Mouse (Mus musculus): Measurements from ENCODE around the gene Nkain2. TPM values are rescaled to one million over a fixed set of nuclear protein-coding genes. Genes with fewer than 3 reads are reported as not detected.
A peak's percentile ranks its signal among the peaks of the same experiment; 100 is the strongest.
"Not testable (repeated sequence)": the region's sequence is repeated elsewhere in the genome, so short reads cannot be mapped to it uniquely, and the experiment has no call there.

Gene Nkain2
- total RNA-seq (2021): 10 to 100 TPM; 45.3 to 47.1 TPM

DNA sequence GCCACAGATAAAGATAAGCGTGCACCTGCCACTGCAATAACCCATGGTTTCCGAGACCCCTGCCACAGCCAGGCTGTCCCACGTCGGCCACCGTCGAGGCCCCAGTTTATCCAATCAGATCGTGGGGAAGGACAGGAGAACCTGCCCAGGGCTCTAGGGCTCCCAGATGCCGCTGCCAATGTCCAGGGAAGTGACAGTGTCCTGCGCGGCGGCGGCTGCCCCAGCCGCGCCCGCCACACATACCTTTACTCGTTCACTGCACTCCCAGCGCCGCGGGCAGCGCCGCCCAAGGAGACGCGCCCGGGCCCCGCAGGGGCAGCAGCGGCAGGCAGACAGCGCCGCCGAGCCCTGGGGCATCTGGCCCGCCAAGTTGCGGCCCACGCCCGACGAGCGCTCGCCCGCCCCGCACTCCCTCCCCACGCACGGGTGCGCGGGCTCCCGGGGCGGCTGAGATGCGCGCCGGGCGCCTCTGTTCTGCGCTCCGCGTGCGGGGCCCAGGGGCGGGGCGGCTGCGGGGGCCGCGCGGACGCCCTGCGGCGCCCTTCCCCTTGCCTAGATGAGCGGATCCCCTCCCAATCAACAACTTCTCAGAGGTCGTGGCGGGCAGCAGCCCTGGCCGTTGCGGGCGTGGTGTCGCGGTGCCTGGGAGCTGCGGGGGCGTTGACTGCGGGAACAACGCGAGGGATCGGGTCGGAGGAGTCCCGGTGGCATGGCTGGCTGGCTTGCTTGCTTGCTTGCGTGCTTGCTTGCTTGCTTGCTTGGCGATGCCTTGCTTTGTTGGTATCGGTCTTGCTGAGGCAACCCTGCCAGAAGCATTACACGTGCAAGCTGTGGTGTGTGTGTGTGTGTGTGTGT, at the start of gene Nkain2:
Nkain2 (minus strand) TSS at position 811 of the 855 bp plus-strand sequence.
- peak; percentile 53 to 67 for DNase-seq (ENCODE audit: extremely low spot score in 1 of 2, low spot score in 2 of 2)
- intact Hi-C loops (cut with DNase I): loop anchor here (5.0 to 10.0 kb wide), 2 partner anchors 185 to 1148 kb away; no protein-coding TSS in a partner anchor

DNA sequence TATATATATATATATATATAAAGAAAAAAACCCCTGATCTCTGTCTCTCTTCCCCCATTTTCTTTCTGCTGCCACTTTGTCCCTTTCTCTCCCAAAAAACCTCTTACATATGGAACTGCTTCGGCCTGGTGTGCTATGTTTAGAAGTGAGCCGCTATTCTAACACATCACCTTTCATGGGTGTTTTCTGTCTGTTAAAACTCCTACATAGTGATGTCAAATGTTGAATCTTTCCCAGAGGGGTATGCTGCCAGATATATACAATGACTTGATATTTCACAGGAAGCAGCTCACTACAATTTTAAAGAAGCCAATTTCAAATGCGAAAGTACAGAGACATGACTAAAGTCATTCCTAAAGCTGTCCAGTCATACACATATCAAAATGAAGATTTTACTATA, 49.6 kb upstream of the Nkain2 start:
- DNase-seq (ENCODE audit: extremely low spot score in 1 of 2, low spot score in 2 of 2): no peak
- intact Hi-C loops (cut with DNase I): no loop called here

DNA sequence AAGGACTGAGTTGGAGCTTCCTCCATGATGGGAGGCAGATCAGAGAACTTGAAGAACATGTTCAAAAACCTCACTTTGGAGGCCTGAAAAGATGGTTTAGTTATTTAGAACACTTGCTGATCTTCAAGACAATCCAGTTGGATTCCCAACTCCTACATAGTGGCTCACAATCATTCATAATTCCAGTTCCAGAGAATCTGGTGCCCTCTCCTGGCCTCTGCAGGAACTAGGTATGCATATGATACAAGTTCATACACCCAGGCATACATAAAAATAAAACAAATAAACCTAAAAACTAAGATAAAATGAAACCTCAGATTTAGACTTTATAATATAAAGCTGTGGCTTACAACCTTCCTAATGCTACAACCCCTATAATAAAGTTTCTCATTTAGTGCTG, 4.8 kb upstream of the Nkain2 start:
- peak in 1 of 2 experiments; percentile 18 for DNase-seq (ENCODE audit: extremely low spot score in 1 of 2, low spot score in 2 of 2)
- intact Hi-C loops (cut with DNase I): no loop called here

DNA sequence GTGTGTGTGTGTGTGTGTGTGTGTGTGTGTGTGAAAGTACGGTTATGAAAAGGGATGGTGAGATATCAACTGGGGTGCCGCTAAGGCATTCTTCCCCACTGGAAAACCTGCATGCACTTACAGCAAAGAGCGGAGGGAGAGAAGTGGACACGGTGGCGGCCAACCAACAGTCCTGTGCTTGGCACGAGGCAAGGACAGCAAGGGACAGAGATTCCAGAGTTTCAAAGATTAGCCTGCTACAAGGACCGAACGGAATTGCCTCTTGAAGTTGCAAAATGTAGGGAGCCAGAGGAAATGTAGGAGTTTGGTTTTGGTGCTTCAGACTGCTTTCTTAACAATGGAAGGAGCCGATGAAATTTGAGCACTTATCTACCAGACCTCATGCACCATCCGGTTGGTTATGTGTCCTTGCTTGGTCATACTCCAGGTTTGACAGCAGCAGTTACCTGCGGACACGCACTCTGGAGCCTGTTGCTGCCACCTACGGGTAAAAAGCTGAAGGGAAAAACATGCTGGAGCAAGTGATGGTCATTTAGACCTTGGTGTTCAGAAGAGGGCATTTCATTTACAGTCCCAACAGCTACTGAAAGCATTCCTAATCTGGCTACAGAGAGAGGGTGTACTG, 357 bp upstream of the Nkain2 start:
- intact Hi-C loops (cut with DNase I): loop anchor here (5.0 kb wide), 1 partner anchor 1148 kb away; no protein-coding TSS in a partner anchor
- peak; percentile 39 to 51 for DNase-seq (ENCODE audit: extremely low spot score in 1 of 2, low spot score in 2 of 2)

DNA sequence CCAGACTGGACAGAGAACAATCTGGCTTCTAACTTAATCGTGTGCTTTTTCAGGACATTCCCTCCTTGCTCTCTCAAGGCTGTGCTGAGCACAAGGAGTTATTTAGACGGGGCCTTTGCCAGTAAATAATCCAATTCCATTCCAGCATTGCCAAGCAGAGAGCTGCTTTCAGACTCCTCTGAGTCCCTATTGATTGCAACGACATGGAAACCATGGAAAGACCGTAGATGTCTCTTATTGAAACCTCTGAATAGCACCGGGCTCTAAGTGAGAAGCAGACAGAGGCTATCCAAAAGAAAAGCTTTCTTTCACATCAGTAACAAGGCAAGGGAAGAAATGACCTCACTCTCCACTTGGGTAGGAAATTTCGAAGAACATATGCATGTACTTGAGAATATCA, 8.3 kb downstream of the Nkain2 start:
- DNase-seq (ENCODE audit: extremely low spot score in 1 of 2, low spot score in 2 of 2): peak in 1 of 2 experiments; percentile 54
- intact Hi-C loops (cut with DNase I): loop anchor here (10.0 kb wide), 1 partner anchor 177 kb away; no protein-coding TSS in a partner anchor

DNA sequence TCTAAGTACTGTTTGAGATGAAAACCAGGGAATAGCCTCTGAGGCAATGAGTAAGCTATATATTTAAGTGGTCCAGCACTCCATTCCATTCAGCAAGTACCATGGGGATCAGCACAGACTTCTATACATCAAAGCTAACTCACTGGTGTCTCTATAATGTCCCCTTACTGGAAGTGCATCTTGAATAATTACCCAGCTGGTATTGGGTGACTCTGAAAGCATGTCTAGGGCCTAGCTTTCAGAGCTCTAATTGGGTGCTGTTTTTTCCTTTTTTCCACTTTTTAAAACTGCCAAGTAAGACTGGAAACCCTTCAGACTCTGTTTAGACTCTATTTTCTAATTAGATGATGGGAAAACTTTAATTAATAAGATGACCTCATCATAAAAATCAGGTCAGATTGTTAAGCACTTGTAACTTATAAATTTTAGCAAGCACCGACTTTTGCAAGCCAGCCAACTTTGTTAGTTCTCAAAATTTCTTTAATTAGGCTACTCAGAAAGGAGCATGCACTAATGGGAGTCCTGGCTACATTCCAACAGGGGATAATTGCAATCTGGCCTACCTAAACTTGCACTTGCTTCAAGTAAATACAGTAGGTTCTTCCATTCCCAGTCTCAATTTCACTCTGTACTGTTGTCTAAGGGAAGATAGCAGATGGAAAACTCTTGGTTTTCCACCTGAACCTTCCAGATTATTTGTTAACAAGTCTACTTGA, 19.4 kb downstream of the Nkain2 start:
- intact Hi-C loops (cut with DNase I): no loop called here
- DNase-seq (ENCODE audit: extremely low spot score in 1 of 2, low spot score in 2 of 2): peak in 1 of 2 experiments; percentile 43

DNA sequence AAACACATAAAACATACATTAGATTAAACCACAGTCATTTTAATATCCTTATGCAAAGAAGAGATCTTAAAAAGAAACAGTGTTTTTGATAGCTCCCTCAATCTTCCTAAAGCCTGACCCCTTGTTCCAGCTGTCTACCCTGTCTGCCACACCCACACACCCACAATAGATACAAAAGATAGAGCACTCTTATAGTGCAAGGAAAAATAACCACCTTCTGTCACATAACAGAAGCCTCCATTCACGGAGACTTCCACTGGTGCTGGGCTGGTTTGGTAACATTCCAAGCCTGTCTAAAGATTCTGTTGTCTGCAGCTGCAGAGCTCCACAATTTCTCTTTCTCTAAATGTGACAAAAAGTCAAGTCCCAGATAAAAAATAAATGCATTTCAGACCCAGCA, 20.7 kb downstream of the Nkain2 start:
- intact Hi-C loops (cut with DNase I): no loop called here
- peak in 1 of 2 experiments; percentile 12 for DNase-seq (ENCODE audit: extremely low spot score in 1 of 2, low spot score in 2 of 2)

DNA sequence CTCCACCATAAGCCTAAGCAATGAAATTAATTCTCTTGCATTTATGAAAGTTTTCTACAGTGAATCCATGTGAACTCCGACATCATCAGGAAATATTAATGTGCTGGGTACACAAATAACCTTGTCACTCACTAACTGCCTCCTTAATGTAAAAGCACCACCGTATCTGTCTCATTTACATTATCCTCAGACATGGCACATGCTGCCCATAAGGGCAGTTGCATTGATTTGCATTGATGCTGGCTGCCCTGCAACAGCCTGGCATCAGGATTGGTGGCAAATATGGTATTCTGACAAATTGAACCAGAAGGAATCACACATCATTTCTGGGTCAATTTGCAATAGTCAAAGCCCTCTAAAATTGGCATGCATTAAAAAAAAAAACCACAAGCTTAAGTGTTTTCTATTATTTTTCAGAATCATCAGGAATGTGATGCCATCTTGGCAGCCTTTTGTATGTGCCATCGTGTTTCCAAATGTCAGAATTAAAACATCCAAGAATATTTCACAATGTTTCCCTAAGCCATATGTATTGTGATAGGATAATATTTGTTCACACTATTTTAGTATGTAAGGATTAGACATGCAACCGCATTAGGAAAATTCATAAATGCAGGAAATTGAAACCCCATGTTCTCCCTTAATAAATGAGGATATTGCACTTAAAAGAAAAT, 74.9 kb downstream of the Nkain2 start:
- no peak for DNase-seq (ENCODE audit: extremely low spot score in 1 of 2, low spot score in 2 of 2)
- intact Hi-C loops (cut with DNase I): no loop called here

DNA sequence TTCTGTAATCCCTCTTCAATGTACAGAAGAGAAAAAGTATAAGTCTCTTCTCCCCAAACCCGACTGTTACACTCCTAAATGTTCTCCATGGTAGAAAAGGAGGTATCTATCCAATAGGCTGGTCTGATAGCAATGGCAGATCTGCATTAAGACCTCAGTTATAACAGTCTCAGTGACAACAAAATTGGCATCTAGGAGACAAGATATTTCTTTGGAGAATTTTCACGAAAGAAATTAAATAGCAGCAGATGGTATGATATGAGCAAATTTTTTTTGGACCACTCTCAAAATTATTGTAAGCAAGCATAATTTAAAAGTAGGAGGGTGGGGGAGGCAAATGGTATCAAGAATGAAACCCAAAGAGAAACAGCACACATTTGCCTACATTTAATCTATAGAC, 94.0 kb downstream of the Nkain2 start:
- no peak for DNase-seq (ENCODE audit: extremely low spot score in 1 of 2, low spot score in 2 of 2)
- intact Hi-C loops (cut with DNase I): no loop called here

DNA sequence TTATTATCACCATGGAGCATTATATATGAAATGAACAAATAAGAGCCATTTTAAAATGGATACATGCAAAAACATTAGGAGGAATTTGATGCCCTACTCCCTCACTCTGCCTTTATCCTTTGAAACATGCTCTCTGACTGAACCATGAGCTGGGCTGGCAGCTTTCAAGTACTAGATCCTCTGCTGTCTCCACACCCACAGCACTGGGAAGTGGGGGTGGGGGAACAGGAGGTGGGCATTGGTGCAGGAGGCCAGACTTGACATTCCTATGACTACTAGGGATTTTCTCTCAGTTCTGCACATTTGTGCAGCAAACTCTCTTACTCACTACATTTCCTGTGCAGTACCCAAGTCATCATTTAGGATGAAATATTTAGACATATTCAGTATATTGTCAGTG, 99.7 kb downstream of the Nkain2 start:
- intact Hi-C loops (cut with DNase I): no loop called here
- DNase-seq (ENCODE audit: extremely low spot score in 1 of 2, low spot score in 2 of 2): peak in 1 of 2 experiments; percentile 18

DNA sequence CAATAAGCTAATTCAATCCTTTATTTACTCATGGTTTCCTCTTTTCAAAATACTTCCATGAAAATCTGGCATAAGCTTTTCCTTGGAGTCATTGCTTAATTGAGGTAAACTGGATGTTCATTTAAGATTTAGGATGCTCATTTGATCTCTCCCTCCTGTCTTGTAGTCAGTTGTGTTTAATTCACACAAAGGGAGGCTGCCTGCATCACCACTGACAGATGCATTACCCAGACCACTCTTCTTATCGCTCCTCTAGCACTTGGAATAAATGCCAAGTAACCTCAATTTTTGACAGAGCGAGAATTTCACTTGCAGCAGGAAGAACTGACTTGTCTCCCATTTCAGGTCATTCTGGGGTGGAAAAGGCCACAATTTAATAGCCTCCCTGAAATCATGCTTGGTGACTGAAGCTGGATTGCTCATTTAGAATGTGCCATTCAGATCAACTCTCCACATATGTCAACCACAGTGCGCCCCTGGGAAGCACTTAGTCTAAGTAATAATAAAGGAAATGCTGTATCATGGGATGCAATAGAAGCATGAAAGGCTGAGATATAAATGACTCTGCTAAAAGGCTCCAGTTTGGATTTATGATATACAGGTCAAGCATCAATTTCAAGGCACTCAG, 107.4 kb downstream of the Nkain2 start:
- intact Hi-C loops (cut with DNase I): no loop called here
- no peak for DNase-seq (ENCODE audit: extremely low spot score in 1 of 2, low spot score in 2 of 2)

DNA sequence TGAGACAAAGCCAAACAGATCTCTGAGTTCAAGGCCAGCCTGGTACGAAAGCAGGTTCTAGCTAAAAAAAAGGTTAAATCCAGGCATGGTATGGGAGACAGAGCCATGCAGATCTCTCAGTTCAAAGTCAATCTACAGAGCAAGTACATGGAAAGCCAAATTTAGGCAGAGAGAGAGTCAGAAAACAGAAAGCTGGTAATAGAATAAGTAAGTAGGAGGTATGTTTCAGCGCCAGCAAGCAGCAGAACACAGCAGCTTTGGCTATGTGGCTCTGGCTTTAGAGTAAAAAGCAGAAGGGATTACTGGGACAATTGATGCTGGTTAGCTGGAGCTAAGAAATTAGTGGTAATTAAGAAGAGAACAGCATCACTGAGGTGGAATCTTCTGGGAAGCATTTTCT, 151.3 kb downstream of the Nkain2 start:
- intact Hi-C loops (cut with DNase I): no loop called here
- DNase-seq (ENCODE audit: extremely low spot score in 1 of 2, low spot score in 2 of 2): no peak

DNA sequence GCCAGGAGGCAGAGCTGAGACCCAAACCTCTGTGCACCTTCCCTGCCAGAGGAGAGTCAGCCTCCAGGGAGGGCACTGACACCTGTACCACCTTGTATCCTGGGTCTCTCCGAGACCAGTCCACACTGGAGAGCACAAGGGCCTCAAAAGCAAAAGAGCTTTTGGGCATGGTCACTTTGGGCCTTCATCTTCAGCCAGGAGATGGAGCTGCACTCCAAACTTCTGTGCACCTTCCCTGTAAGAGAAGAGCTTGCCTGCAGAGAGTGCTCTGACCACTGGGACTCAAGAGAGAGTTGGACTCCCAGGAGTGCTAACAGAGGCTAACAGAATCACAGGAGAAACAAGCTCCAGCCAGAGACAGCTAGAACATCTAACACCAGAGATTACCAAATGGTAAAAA, 183.7 kb downstream of the Nkain2 start:
- not testable (repeated sequence) for DNase-seq (ENCODE audit: extremely low spot score in 1 of 2, low spot score in 2 of 2)
- intact Hi-C loops (cut with DNase I): loop anchor here (10.0 kb wide), 1 partner anchor 178 kb away; no protein-coding TSS in a partner anchor

DNA sequence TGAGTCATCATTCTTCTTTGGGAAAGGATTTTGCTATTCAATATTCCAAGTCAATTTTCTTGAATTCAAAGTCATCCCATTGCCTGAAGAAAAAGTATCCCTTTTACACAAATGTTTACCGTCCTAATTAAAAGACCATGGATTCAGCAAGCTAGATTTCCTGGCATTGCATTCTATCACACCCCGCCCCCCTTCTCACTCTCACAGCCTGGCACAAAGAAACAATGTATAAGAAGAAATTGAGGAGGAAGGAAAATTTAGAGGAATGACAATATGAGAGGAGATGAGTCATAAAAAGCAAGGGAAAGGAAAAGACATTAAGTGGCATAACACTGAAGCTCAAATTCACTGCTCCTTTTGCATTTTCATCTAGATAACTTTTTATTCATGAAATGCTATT, 193.6 kb downstream of the Nkain2 start:
- intact Hi-C loops (cut with DNase I): no loop called here
- DNase-seq (ENCODE audit: extremely low spot score in 1 of 2, low spot score in 2 of 2): no peak

DNA sequence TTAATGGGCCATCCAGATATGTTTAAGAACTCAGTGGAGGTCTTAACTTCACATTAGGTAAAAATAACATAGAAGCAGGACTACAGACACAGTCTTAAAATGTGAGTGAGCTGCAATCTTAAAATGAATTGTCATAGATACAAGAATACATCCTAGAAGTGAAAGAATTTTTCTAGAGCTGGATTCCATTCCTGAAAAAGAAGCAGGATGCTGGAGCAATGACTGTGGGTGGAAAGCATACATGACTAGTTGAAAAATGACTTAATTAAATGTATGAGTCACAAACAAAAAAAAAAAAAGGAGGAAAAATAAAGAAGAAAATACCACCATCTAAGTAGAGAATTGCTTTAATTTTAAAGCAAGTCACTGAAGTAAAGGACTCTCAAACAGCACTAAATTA, 205.7 kb downstream of the Nkain2 start:
- DNase-seq (ENCODE audit: extremely low spot score in 1 of 2, low spot score in 2 of 2): no peak
- intact Hi-C loops (cut with DNase I): no loop called here

DNA sequence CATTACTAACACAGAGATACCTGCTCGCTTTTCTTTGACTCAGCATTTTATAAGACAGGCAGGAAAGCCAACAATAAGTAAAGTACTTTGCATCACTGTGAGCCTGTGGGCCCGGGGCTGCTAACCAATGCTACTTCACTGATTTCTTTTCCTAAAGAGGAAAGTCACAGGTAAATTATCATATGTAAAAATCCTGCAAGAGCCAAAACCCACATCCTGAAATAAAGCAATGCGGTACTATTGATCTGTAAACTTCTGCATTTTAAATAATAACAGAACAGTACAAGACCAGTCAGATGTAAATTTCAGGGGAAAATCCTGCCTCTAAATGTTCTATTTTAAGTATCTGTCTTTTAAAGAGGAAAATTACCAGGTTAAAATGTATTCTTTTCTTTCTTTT, 250.0 kb downstream of the Nkain2 start:
- no peak for DNase-seq (ENCODE audit: extremely low spot score in 1 of 2, low spot score in 2 of 2)
- intact Hi-C loops (cut with DNase I): no loop called here

DNA sequence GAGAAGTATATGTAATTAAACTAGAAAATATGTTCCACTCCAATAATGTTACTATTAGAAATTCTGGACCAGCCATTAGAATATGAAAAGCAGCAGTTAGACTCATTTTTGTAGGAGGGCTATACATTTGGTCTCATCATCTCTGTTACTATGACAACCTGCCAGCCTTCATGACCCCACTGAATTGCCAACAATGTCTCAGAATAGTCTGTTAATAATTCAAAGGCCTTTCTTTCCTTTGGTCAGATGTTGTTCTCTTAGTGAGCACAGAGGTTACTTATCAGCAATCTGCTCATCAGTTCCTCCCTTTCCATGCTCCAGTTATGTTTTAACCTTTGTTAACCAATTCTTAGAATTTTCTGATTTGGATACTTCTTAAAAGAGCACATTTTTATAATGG, 251.1 kb downstream of the Nkain2 start:
- DNase-seq (ENCODE audit: extremely low spot score in 1 of 2, low spot score in 2 of 2): no peak
- intact Hi-C loops (cut with DNase I): no loop called here

DNA sequence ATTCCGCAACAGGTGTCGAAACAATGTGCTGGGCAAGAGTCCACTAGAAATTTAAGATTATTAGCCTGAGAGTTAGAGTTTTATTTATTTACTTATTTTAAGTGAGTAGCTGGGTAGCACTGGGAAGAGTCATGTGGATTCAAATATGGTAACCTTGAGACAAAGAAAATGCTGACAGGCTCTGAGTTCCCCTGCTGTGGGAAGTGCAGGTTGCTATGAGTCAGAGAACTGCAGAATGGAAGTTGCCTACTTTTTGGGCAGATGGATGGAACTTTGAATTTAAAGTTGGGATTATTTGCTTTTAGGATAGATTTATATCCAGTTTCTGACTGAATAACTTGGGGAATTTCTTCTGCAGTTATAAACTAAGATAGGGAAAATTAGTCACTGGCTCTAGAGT, 259.2 kb downstream of the Nkain2 start:
- no peak for DNase-seq (ENCODE audit: extremely low spot score in 1 of 2, low spot score in 2 of 2)
- intact Hi-C loops (cut with DNase I): no loop called here

DNA sequence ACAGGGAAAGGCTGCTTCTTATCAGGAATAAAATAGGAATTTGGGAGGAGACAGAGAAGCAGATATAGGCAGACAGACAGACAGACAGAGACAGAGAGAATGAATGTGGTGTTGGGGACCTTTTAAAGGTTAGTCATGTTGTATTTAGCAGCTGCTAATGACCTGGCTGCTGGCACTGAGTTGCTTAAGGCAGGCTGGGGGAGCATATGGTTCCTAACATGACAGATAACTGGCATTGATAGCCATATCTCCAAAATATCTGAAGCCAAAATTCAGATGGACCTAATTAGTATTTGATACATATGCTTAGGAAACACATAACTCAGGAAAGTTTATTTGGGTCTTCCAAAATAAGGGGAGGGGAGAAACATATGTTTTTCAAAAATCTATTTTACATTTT, 285.8 kb downstream of the Nkain2 start:
- no peak for DNase-seq (ENCODE audit: extremely low spot score in 1 of 2, low spot score in 2 of 2)
- intact Hi-C loops (cut with DNase I): no loop called here
